Mouse (Mus musculus) large intestine, adult 2 months (tissue): ENCODE data around the gene Gm6205. TPM values are rescaled to one million over a fixed set of nuclear protein-coding genes. Genes with fewer than 3 reads are reported as not detected.
"Not testable (repeated sequence)": the region's sequence is repeated elsewhere in the genome, so short reads cannot be mapped to it uniquely, and the experiment has no call there.

Experiments used
- DNase-seq: peaks from one replicate; pipeline ENCODE4 v3.0.0-alpha.2; 2012; ENCODE audit warnings: low read depth, low spot score
- WGBS: fragments of 180-500 bp; shearing (Covaris S2); methylation state at CpG from one replicate; pipeline ENCODE4 v1.1.7; 2018; 5-methylcytosine and 5-hydroxymethylcytosine counted together
- polyA plus RNA-seq: library from polyadenylated mRNA; depleted of rRNA; stranded (reverse); fragments of >200 nt; gene quantifications from 2 replicates; pipeline ENCODE4 v1.2.3, GENCODE M21; 2012; rRNA removed

Gene Gm6205
- polyA plus RNA-seq: not detected in 2 replicates

DNA sequence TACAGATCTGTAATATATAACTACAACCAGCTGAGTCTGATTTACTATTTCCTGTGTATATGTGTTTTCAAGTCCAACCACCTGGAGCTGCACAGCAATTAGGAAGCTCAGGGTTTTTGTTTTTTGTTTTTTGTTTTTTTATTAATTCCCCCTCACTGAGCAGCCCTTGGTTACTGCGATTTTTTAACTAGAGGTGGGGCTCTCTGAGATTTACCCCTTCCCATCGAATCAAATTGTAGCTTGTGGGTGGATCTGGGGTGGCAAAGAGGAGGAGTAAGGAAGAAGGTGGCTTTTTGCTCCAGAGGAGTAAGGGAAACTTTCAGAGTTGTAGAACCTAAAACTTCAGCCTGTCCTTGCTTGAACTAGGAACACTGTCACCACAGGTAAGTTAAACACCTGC, at the start of gene Gm6205:
TSS of gene Gm6205 (plus strand) at position 301 of the 400 bp plus-strand sequence.
- WGBS: no CpG with 5 or more reads among the region's 2 CpGs
- not testable (repeated sequence) for DNase-seq

DNA sequence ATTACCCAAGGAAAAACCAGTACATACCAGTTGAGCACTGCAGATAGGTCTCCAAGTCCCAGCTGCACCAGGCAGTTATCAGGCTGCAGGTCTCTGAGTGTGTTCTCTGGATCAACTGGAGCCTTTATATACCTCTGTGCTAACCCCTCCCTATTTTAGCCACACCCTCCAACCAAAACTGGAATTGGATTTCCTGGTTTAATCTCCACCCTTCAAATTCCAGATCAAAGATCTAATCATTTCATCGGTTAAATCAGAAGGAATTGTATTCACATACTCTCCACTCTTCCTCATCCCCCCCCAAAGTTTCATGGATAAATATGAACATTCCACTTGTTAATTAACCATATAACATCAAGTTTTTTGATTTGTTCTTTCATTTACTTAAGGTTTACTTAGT, 31.9 kb upstream of the Gm6205 start, which contains the start of gene Gm3147:
TSS of gene Gm3147 (minus strand) at position 101 of the 400 bp plus-strand sequence.
- not testable (repeated sequence) for DNase-seq
- WGBS: no CpG with 5 or more reads among the region's 1 CpGs

DNA sequence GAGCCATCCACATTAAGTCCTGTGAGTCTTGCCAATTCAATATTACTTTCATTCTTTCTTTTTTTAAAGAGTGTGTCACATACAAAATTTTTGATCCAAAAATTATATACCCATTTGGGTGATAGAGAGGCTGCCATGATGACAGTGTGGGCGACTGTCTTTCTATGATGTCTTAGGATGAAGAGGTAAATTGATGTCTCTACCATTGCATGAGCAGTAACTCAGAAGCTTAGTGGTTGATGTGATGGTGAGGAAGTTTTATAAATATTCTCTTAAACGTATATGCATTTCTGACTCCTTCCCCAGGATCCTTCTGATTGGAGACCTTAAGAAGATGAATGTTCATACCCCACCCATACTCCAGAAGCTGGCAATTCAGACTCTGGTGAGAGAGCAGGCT, 24.5 kb upstream of the Gm6205 start, which contains the start of gene Gm6509:
TSS of gene Gm6509 (plus strand) at position 301 of the 400 bp plus-strand sequence.
- 89% methylated on average over 1 of the region's 2 CpGs for WGBS
- not testable (repeated sequence) for DNase-seq

Other genes starting within 250 kb of the Gm6205 start
- gene Gm7682, start 202.6 kb upstream of the Gm6205 start, polyA plus RNA-seq: not detected in 2 replicates
- not detected in 2 replicates for gene Gm3139, start 122.1 kb upstream of the Gm6205 start, polyA plus RNA-seq
- gene Gm3147, start 32.0 kb upstream of the Gm6205 start, polyA plus RNA-seq: not detected in 2 replicates
- gene Gm6509, start 24.4 kb upstream of the Gm6205 start, polyA plus RNA-seq: not detected in 2 replicates
- gene Gm3183, start 217.1 kb downstream of the Gm6205 start, polyA plus RNA-seq: 0.17 TPM in 1 of 2 replicates, not detected in the other